Mouse (Mus musculus) thymus, postnatal 0 days (tissue): Measurements from ENCODE around the gene Gmcl1. TPM values are rescaled to one million over a fixed set of nuclear protein-coding genes. Genes with fewer than 3 reads are reported as not detected.
A peak's percentile ranks its signal among the peaks of the same experiment; 100 is the strongest.

Experiments used
- DNase-seq: peaks from one replicate; pipeline ENCODE4 v3.0.0-alpha.2; 2015; ENCODE audit warnings: low spot score
- polyA plus RNA-seq: library from polyadenylated mRNA; unstranded; fragments of >200 nt; fragmentation: Nextera tagmentation; extraction: Ambion mirVana; gene quantifications from 2 replicates; pipeline ENCODE4 v1.2.1, GENCODE M21; 2015

Gmcl1 gene
- polyA plus RNA-seq, 1 experiment from 2014 or later = 37.0 TPM

DNA sequence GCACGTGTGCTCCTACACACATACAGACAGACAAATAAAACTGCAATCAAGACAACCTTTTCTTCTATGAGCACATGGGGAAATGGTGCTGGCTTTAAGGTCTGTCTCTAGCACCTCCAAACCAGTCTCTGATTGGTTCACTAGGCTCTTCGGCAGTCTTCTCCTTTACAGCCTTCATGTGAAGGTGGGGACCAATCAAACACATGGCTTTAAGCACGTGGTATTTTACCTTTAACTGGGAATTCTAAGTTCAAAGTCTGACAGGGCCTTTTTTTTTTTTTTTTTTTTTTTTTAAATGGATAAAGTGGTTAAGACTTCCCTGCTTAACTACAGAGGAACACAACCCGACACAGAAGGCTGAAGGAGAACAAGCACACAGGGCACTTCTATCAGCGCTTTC, 68.1 kb downstream of the Gmcl1 start:
- DNase-seq = no peak

DNA sequence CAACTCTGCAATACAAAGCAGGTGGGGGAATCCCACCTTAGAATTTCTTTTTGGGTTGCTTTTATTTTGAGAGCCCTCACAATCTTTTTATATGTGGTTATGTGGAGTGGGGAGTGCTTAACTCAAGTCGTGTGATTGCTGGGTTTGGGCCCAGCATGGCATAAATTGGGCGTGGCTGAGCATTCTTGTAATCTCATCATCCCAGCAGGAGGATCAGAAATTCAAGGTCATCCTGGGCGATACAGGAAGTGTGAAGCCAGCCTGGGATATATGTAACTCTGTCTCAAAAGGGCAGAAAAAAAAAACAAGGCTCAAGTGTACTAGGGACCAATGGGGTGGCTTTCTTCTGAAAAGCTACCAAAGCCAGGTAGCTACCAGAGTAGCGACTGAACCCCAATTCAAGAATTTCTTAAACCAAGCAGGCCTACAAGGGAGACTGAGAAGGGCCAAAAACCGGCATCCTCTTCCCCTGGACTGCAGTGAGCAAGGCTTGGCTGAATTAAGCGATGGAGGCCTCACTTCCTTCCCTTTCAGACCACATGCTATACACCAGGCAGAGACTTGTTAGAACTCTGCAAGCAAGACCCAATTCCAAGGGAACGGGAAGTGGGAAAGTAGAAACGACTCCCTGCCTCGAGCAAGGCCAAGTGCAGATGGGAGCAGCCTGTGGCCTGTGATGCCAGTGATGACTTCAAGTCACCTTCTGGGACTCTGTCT, 72.9 kb downstream of the Gmcl1 start:
- no peak for DNase-seq

DNA sequence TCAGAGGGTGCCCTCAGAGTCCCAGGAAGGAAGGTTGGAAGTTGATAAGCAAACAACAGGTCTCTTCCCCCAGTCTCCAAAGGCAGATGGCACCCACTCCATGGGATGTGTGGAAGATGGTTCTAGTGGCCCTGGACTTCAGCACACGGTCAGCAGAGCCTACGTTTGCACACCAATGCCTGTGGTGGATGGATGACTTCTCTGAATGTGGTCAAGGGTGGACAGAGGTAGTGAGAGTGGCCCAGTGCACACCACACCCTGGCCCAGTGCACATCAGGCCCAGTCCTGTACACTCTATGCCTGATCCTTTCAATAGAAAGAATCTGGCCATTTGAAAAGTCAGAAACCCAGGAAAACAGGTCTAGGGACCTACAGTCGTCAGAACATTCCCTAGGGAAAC, 74.7 kb downstream of the Gmcl1 start:
- no peak for DNase-seq

DNA sequence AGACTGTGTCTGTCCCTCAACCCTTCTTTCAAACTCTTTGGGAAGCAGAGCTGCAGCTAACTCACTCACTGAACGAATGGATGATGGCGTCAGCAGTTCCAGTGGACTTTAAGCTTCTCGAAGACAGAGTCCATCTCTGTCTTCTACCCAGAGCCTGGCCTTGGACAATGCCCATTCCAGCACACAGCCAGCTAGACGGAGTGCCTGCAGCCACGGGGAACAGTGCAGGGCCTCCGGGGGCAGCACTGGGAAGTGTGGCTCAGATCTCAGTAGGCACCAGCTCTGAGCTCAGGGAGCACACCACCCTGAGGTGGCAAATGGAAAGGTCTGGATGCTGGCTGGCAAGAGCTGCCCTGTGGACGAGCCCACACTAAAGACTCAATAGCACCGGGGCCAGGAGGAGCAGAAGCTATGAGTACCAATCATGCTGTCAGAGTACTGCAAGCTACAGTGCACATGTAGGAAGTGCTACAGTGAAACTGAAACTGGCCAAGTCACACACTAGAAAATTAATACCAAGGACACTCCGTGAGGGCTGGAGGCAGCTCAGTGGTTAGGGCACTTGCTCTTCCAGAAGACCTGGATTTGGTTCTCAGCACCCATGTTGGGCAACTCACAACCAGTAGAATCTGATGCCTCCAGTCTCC, 78.8 kb downstream of the Gmcl1 start:
- no peak for DNase-seq

DNA sequence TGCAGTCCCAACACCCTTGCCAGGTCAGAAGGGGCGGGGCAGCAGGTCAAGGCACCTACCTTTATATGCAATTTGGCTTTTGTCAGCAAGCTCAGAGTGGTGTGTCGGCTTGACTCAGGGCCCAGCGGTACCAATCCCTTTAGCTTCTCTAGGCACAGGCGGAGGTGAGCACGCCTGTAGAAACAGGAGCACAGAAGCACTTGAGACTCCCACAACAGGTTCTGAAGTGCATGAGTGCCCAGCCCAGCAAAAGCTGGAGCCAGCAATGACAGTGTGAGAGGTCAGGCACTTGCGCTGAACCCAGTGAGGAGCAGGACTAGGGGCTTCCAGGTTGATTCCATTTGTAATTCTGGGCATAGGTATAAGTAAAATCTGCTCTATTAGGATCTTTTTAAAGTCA, 80.2 kb downstream of the Gmcl1 start:
- no peak for DNase-seq

DNA sequence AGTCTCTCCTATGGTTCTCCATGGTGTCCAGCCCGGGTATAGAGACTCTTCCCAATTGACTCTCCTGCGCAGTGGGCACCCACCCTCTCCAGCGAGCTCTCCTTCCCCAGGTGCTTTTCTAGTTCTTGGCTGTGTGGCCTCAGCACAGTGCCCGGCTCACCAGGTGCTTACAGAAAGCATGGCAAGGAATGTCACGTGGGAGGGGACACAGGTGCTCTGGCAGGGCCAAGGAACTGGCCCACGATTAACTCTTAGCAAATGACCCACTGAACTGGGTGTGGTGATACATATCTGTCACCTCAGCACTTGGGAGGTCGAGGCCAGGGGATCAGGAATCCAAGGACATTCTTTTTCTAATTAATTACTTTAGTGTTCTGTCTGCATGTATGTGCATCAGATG, 87.0 kb downstream of the Gmcl1 start:
- no peak for DNase-seq

DNA sequence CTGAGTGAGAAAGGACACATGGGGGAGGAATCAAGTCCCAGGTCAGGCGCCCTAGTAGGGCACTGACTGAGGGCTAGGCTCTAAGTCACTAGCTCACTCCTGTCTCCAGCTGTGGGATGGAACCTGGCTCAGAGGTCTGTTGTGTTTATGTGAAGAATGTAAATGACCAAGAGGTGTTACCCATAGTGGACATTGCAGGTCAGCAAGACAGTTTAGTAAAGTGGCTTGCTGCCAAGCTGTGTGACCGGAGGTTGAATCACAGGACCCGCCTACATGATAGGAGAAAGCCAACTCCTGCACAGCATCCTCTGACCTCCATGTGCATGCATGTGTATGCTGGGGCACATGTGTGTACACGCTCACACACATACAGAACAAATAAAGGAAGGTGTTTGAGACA, 87.6 kb downstream of the Gmcl1 start:
- DNase-seq = no peak

DNA sequence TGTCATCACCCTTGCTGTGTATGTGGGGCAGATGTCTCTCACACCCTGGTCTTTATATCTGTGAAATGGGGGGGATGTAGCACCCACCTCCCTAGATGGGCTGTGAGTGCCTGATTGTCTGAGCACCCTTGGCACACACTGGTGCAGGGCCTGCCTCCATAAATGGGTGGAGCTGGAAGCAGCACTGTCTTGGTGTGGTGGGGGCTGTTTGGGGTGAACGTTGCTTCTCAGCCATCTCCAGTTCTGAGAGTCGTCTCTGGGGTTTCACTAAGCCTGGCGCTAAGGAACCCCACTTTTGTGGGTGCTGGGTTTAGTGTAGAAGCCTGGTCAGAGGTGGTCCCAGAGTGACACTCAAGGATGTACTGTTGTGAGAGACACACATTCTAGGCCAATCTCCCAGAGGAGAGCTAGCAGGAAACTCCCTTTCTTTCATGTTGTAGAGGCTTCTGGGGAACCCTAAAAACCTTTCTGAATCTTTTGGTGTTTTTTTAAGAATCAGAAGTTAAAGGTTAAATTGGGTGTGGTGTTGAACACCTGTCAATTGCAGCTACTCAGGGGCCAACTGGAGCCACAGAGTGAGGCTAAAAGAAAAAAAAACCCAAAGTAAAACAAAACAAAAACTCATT, 88.3 kb downstream of the Gmcl1 start:
- DNase-seq = peak; percentile 35

Other genes with a start within 250 kb of the Gmcl1 start
- gene Pcbp1, start 207.1 kb downstream of the Gmcl1 start, polyA plus RNA-seq = 466 and 487 TPM in 2 replicates
- gene Asprv1, start 105.2 kb downstream of the Gmcl1 start, polyA plus RNA-seq = 6.9 and 9.5 TPM in 2 replicates
- gene Mxd1, start 64.2 kb downstream of the Gmcl1 start, polyA plus RNA-seq = 10.0 and 11.2 TPM in 2 replicates
- gene Snrnp27, start 48.9 kb downstream of the Gmcl1 start, polyA plus RNA-seq = 149 and 164 TPM in 2 replicates
- 33.6 and 34.0 TPM in 2 replicates for gene Anxa4, start 60.2 kb upstream of the Gmcl1 start, polyA plus RNA-seq
- gene Aak1, start 116.1 kb upstream of the Gmcl1 start, polyA plus RNA-seq = 13.6 and 19.0 TPM in 2 replicates